Mouse (Mus musculus) forebrain, embryonic 14.5 days (tissue): ENCODE measurements around the gene BC051142. TPM values are rescaled to one million over a fixed set of nuclear protein-coding genes. Genes with fewer than 3 reads are reported as not detected.

Source experiments
- ATAC-seq: fragments of 200-750 bp; cut with Nextera tagmentation; 2 replicates; pipeline ENCODE4 v1.8.0; 2017; ENCODE audit warnings: mild to moderate bottlenecking, moderate library complexity
- DNase-seq: peaks from one replicate; pipeline ENCODE4 v3.0.0-alpha.2; 2015; ENCODE audit warnings: low spot score
- H3K27ac ChIP-seq: fragments of 300-500 bp; sonication (generic); 2 replicates; pipeline ENCODE4 v1.5.1; 2014; ENCODE audit warnings: low read depth, mild to moderate bottlenecking, control low read depth, low read length, moderate library complexity
- H3K27me3 ChIP-seq: fragments of 300-500 bp; sonication (generic); replicated peaks from 2 replicates; pipeline ENCODE4 v1.6.1; 2014; ENCODE audit warnings: low read length, control low read depth, mixed read lengths; ENCODE audit not compliant: control insufficient read depth, insufficient read depth
- H3K36me3 ChIP-seq: fragments of 300-500 bp; sonication (generic); 2 replicates; pipeline ENCODE4 v1.6.1; 2014; ENCODE audit warnings: low read length, control low read depth; ENCODE audit not compliant: control insufficient read depth, insufficient read depth
- H3K4me1 ChIP-seq: fragments of 300-500 bp; sonication (generic); 2 replicates; pipeline ENCODE4 v1.6.1; 2014; ENCODE audit warnings: antibody characterized with exemption, low read length, control low read depth; ENCODE audit not compliant: control insufficient read depth, insufficient read depth
- H3K4me2 ChIP-seq: fragments of 300-500 bp; sonication (generic); 2 replicates; pipeline ENCODE4 v1.6.1; 2014; ENCODE audit warnings: mild to moderate bottlenecking, control low read depth, low read length
- H3K4me3 ChIP-seq: fragments of 300-500 bp; sonication (generic); 2 replicates; pipeline ENCODE4 v1.5.1; 2014; ENCODE audit warnings: low read depth, low read length, control low read depth
- H3K9ac ChIP-seq: fragments of 300-500 bp; sonication (generic); 2 replicates; pipeline ENCODE4 v1.6.1; 2014; ENCODE audit warnings: mild to moderate bottlenecking, low read length, control low read depth, moderate library complexity
- H3K9me3 ChIP-seq: fragments of 300-500 bp; sonication (generic); replicated peaks from 2 replicates; pipeline ENCODE4 v1.6.1; 2016; ENCODE audit warnings: low read length, control low read depth, mixed read lengths; ENCODE audit not compliant: control insufficient read depth
- polyA plus RNA-seq: library from polyadenylated mRNA; unstranded; fragments of >200 nt; fragmentation: Nextera tagmentation; extraction: Ambion mirVana; gene quantifications from 2 replicates; pipeline ENCODE4 v1.2.1, GENCODE M21; 2014

The BC051142 gene
- polyA plus RNA-seq, 1 experiment from 2014 or later, result 4.2 TPM

DNA sequence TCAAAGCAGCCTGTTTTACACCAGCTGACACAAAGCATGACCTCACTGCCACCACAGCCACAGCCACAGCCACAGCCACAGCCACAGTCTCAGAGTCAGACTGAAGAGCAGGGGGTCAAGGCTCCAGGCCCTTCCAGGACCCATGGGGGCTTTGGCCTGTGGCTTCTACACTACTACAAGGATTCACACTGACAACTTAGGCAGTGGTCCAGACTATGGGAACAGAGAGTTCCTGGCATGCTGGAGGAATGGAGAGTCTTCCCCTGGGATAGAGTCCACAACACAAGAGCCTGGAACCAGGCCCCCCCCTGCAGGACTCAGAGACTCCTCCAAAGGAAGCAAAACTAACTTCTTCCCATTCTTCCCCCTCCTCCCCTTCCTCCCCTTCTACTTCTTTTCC lies 109.0 kb downstream of the BC051142 start:
- Histone ChIP-seq H3K4me3 (no peak overlapping the region), H3K4me2 (no peak overlapping the region), H3K36me3 (no peaks in the 10 kb centered on the region), H3K27me3 (no peaks in the 10 kb centered on the region), H3K27ac (no peak overlapping the region), H3K9me3 (no peaks in the 10 kb centered on the region), H3K9ac (no peak overlapping the region), H3K4me1 (no peaks in the 10 kb centered on the region)
- ATAC-seq (no peak), DNase-seq (no peak)

Other genes with a start within 250 kb of the BC051142 start
- 0.66 and 1.2 TPM in 2 replicates for gene H2-DMb1, start 245.7 kb upstream of the BC051142 start, polyA plus RNA-seq
- 1.1 and 1.2 TPM in 2 replicates for gene Tap1, start 211.3 kb upstream of the BC051142 start, polyA plus RNA-seq
- gene Psmb9, start 211.1 kb upstream of the BC051142 start, polyA plus RNA-seq, result 0.58 and 1.0 TPM in 2 replicates
- gene Psmb8, start 201.1 kb upstream of the BC051142 start, polyA plus RNA-seq, result 1.8 and 2.7 TPM in 2 replicates
- gene Tap2, start 195.3 kb upstream of the BC051142 start, polyA plus RNA-seq, result 0.28 and 0.61 TPM in 2 replicates
- gene H2-Ob, start 159.9 kb upstream of the BC051142 start, polyA plus RNA-seq, result 0.18 TPM in 1 of 2 replicates, not detected in the other
- 1.4 and 2.1 TPM in 2 replicates for gene H2-Ab1, start 141.1 kb upstream of the BC051142 start, polyA plus RNA-seq
- gene H2-Aa, start 111.0 kb upstream of the BC051142 start, polyA plus RNA-seq, result 0.25 and 0.27 TPM in 2 replicates
- gene H2-Eb1, start 93.0 kb upstream of the BC051142 start, polyA plus RNA-seq, result 0.85 and 1.4 TPM in 2 replicates
- not detected in 2 replicates for gene H2-Eb2, start 73.2 kb upstream of the BC051142 start, polyA plus RNA-seq
- gene Btnl2, start 44.0 kb upstream of the BC051142 start, polyA plus RNA-seq, result not detected in 2 replicates
- gene Btnl1, start 21.7 kb upstream of the BC051142 start, polyA plus RNA-seq, result not detected in 2 replicates
- gene Btnl4, start 78.5 kb downstream of the BC051142 start, polyA plus RNA-seq, result not detected in 2 replicates
- not detected in 2 replicates for gene Btnl6, start 118.5 kb downstream of the BC051142 start, polyA plus RNA-seq
- gene Notch4, start 165.4 kb downstream of the BC051142 start, polyA plus RNA-seq, result 4.1 and 6.0 TPM in 2 replicates
- gene Gpsm3, start 191.0 kb downstream of the BC051142 start, polyA plus RNA-seq, result 3.7 and 4.5 TPM in 2 replicates
- gene Pbx2, start 192.4 kb downstream of the BC051142 start, polyA plus RNA-seq, result 6.4 and 9.6 TPM in 2 replicates
- gene Ager, start 199.0 kb downstream of the BC051142 start, polyA plus RNA-seq, result 1.1 and 1.5 TPM in 2 replicates
- gene Rnf5, start 204.9 kb downstream of the BC051142 start, polyA plus RNA-seq, result 222 TPM in 2 replicates
- 88.6 and 106 TPM in 2 replicates for gene Agpat1, start 205.4 kb downstream of the BC051142 start, polyA plus RNA-seq
- 7.6 and 8.7 TPM in 2 replicates for gene Egfl8, start 217.2 kb downstream of the BC051142 start, polyA plus RNA-seq
- gene Ppt2, start 229.7 kb downstream of the BC051142 start, polyA plus RNA-seq, result 23.8 and 24.6 TPM in 2 replicates
- gene Prrt1, start 230.7 kb downstream of the BC051142 start, polyA plus RNA-seq, result 5.0 and 5.5 TPM in 2 replicates
- 12.6 and 14.9 TPM in 2 replicates for gene Fkbpl, start 245.9 kb downstream of the BC051142 start, polyA plus RNA-seq
- 75.0 and 90.9 TPM in 2 replicates for gene Atf6b, start 248.3 kb downstream of the BC051142 start, polyA plus RNA-seq